Mouse (Mus musculus) heart, adult 2 months (tissue): ENCODE measurements at regions not wholly inside any gene's neighbourhood (a gene's known extent, or its start where the extent isn't known, plus 50 kb on each side); places are given as distances from the start of the nearest gene placed in this dataset.

Experiments
- DNase-seq, 2 experiments: peaks; one replicate each; pipeline ENCODE4 v3.0.0; 2021
- H3K27ac ChIP-seq: fragments of 200-600 bp; 2 replicates; pipeline ENCODE4 v1.8.1; 2022
- H3K27me3 ChIP-seq: fragments of 200-500 bp; 2 replicates; pipeline ENCODE4 v1.6.1; 2012; ENCODE audit warnings: mild to moderate bottlenecking, low read length, inconsistent platforms, mixed read lengths; ENCODE audit not compliant: control insufficient read depth, insufficient read depth
- H3K36me3 ChIP-seq: fragments of 200-500 bp; 2 replicates; pipeline ENCODE4 v1.6.1; 2012; ENCODE audit warnings: low read length, inconsistent platforms; ENCODE audit not compliant: control insufficient read depth, insufficient read depth
- H3K4me1 ChIP-seq: fragments of 200-500 bp; 2 replicates; pipeline ENCODE4 v1.6.1; 2011; ENCODE audit warnings: low read length; ENCODE audit not compliant: control insufficient read depth, insufficient read depth
- H3K4me3 ChIP-seq: fragments of 200-600 bp; 2 replicates; pipeline ENCODE4 v1.8.1; 2022
- H3K79me2 ChIP-seq: fragments of 200-500 bp; replicated peaks from 2 replicates; pipeline ENCODE4 v1.6.1; 2012; ENCODE audit warnings: mild to moderate bottlenecking, inconsistent platforms, low read length, moderate library complexity, mixed read lengths; ENCODE audit not compliant: control insufficient read depth, insufficient read depth
- H3K9ac ChIP-seq: fragments of 200-500 bp; 2 replicates; pipeline ENCODE4 v1.6.1; 2012; ENCODE audit warnings: low read depth, mild to moderate bottlenecking, control low read depth, inconsistent platforms, low read length, mixed read lengths
- CTCF ChIP-seq: fragments of 200-600 bp; IDR thresholded peaks from 2 replicates; pipeline ENCODE4 v1.8.1; 2022; ENCODE audit warnings: antibody characterized with exemption, mild to moderate bottlenecking, moderate library complexity
- EP300 ChIP-seq: fragments of 200-500 bp; IDR thresholded peaks from 2 replicates; pipeline ENCODE4 v1.6.1; 2011; ENCODE audit warnings: low read depth, low read length, control low read depth; ENCODE audit not compliant: insufficient read depth
- POLR2A ChIP-seq: fragments of 200-500 bp; IDR thresholded peaks from 2 replicates; pipeline ENCODE4 v1.6.1; 2011; ENCODE audit warnings: mild to moderate bottlenecking, low read depth, low read length, control low read depth; ENCODE audit not compliant: insufficient read depth
- WGBS: fragments of 180-500 bp; shearing (Covaris S2); methylation state at CpG from one replicate; pipeline ENCODE4 v1.1.7; 2018; 5-methylcytosine and 5-hydroxymethylcytosine counted together
- intact Hi-C: fragments of 180-260 bp; cut with DNase I; formaldehyde crosslinking; loops from one replicate; pipeline ENCODE4 v1.15.1; 2025

DNA sequence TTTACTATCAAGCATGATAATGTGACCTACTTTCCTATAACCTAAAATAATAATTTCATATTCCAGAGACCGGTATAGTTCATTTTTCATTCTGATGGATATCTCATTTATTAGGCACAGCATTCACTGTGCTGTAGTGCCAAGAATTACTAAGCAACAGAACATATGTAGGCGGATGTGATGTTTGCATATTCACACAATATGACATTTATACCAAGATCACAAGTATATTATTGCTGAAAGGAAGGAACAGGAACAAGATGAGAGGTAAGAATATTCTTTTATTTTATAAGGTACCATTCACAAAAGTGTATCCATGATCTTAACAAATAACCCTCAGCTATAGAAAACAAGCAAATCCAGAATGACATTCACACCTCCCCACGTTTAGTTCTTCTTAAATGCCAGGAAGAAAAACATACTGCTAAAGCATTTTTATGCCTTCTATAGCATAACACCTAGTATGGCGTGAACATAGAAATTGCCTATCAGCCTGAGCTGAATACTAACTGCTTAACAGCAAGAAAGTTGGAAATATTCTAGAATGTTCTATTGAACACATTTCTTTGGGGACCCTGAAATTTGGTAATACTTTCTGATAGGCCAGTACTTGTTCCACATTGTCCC, 1062.8 kb upstream of the Acvr2a start:
- TF ChIP-seq EP300 (no peak), CTCF (no peak), POLR2A (no peak)
- Histone ChIP-seq H3K4me1 (no peaks in the 10 kb centered on the region), H3K36me3 (no peaks in the 10 kb centered on the region), H3K9ac (no peak overlapping the region), H3K79me2 (no peaks in the 10 kb centered on the region), H3K4me3 (no peak overlapping the region), H3K27me3 (no peaks in the 10 kb centered on the region), H3K27ac (no peak overlapping the region)
- WGBS = 75% methylated on average over 4 of the region's 4 CpGs
- intact Hi-C loops = no loop called here
- DNase-seq = no peak

DNA sequence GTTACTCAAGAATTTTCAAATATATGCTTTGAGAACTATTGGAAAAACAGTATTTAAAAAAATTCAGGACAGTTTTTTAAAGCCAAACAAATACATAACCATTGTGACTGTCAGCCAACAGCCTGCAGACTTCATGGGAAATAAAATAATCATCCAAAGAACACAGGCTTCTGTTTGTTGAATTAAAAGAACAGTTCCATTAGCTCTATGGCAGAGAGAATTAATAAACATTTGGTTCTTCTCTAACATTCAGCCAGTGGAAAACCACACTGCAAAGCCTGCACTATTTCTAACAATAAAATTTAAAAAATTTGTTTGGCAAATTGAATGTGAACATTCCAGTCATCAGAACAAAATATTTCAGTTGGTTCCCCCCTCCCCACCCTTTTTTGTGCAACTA, 1058.2 kb upstream of the Acvr2a start:
- no peak for DNase-seq
- Histone ChIP-seq H3K79me2 (no peaks in the 10 kb centered on the region), H3K27ac (no peak overlapping the region), H3K4me1 (no peaks in the 10 kb centered on the region), H3K36me3 (no peaks in the 10 kb centered on the region), H3K27me3 (no peaks in the 10 kb centered on the region), H3K9ac (no peak overlapping the region), H3K4me3 (no peak overlapping the region)
- TF ChIP-seq CTCF = no peak
- intact Hi-C loops = no loop called here

DNA sequence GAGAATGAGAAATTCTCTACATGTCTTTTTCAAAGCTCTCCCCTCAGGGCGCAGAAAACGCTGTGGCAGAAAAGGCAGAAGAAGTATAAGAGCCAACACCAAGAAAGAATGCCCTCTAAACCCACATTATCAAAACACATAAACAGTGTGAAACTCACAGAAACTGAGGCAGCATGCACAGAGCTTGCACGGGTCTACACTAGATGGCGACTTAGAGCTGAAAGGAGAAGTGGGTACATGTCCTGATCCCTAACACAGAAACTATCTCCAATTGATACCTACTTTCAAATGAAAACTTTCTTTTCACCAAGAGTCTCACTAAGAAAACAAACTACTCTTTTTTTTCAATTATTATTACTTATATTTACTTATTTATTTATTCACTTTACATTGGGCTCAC, 1057.7 kb upstream of the Acvr2a start:
- intact Hi-C loops = no loop called here
- Histone ChIP-seq H3K4me3 (no peak overlapping the region), H3K4me1 (no peaks in the 10 kb centered on the region), H3K79me2 (no peaks in the 10 kb centered on the region), H3K27ac (no peak overlapping the region), H3K36me3 (no peaks in the 10 kb centered on the region), H3K9ac (no peak overlapping the region), H3K27me3 (no peaks in the 10 kb centered on the region)
- 60% methylated on average over 4 of the region's 4 CpGs for WGBS
- no peak for DNase-seq
- no peak for TF ChIP-seq EP300
- no peak for TF ChIP-seq POLR2A
- TF ChIP-seq CTCF = no peak

DNA sequence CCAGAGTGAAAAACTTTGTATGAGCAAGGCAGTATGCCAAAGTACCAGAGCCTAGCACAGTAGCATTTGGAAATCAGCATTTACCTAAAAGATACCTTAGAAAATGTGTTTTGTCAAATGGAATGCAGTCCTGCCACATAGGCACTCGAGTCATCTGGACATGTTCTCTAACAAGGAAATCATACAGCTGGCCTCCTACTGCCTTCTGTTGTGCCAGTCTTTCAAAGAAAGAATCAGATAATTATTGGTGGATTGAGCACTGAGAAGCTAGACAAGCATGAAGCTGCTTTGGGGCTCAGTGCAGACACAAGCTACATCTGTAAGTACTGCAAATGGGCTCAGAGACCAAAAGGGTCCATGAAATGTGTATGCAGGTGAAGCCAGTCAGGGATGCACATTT, 1038.1 kb upstream of the Acvr2a start:
- no peak overlapping the region for H3K4me3 ChIP-seq
- no peaks in the 10 kb centered on the region for H3K27me3 ChIP-seq
- H3K9ac ChIP-seq = no peak overlapping the region
- no peak for TF ChIP-seq EP300
- no peak for TF ChIP-seq CTCF
- TF ChIP-seq POLR2A = no peak
- 31% methylated on average over 1 of the region's 1 CpGs for WGBS
- no peak for DNase-seq
- H3K36me3 ChIP-seq = no peaks in the 10 kb centered on the region
- intact Hi-C loops = no loop called here
- no peaks in the 10 kb centered on the region for H3K4me1 ChIP-seq
- H3K27ac ChIP-seq = no peak overlapping the region
- H3K79me2 ChIP-seq = no peaks in the 10 kb centered on the region

DNA sequence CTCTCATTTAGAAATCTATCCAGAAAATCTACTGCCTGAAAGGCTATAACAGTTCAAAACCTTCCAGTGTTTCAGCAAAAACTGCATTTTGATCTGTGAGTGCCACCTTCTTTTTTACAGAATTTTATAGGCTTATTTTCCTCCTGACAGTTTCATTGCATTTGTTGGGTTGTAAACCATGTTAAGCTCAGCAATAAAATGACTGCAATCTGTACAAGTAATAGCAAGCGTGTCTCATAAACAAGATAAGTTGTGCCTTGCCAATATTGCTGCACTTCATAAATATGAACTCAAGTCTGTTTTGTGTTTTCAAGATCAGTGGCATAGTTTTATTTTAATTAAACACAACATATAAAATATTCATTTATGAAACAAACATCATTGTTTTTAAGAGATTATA, 1036.9 kb upstream of the Acvr2a start:
- H3K4me3 ChIP-seq = no peak overlapping the region
- 59% methylated on average over 1 of the region's 1 CpGs for WGBS

GRCm38 (mm10) chr2:47785848-47786247, 1028.1 kb upstream of the Acvr2a start:
- Histone ChIP-seq H3K4me3 (no peak overlapping the region), H3K79me2 (no peaks in the 10 kb centered on the region), H3K27ac (no peak overlapping the region), H3K9ac (no peak overlapping the region), H3K27me3 (no peaks in the 10 kb centered on the region), H3K4me1 (no peaks in the 10 kb centered on the region), H3K36me3 (no peaks in the 10 kb centered on the region)
- TF ChIP-seq POLR2A (no peak), EP300 (no peak), CTCF (peak; percentile 74)
- intact Hi-C loops = loop anchor here (5.0 kb wide), 1 partner anchor 1101 kb away; no protein-coding TSS in a partner anchor
- DNase-seq = peak; percentile 6 to 28
- WGBS = 6% methylated on average over 3 of the region's 3 CpGs

More for the DNA sequence above, 1036.9 kb upstream of the Acvr2a start:
- no peak for DNase-seq
- no peak overlapping the region for H3K9ac ChIP-seq
- TF ChIP-seq EP300 = no peak
- no peak for TF ChIP-seq CTCF
- no peak for TF ChIP-seq POLR2A
- no peaks in the 10 kb centered on the region for H3K27me3 ChIP-seq
- no peak overlapping the region for H3K27ac ChIP-seq
- H3K79me2 ChIP-seq = no peaks in the 10 kb centered on the region
- H3K36me3 ChIP-seq = no peaks in the 10 kb centered on the region
- intact Hi-C loops = no loop called here
- H3K4me1 ChIP-seq = no peaks in the 10 kb centered on the region
